Mouse (Mus musculus): Measurements from ENCODE around the gene Mga.

GRCm38 (mm10) chr2:120012924-120013323 lies 115.9 kb downstream of the Mga start:
- TF ChIP-seq CTCF (IDR thresholded peaks at IDR 0.05; ENCODE audit: extremely low read depth, insufficient read length, insufficient replicate concordance, low read depth, low read length) (no peak), POLR2A (IDR thresholded peaks at IDR 0.05; ENCODE audit: low read depth, low read length) (no peak)

Data from small intestine, adult 2 months (tissue).